Mouse (Mus musculus) heart, postnatal 0 days (tissue): ENCODE measurements around the gene Kcnk4. TPM values are rescaled to one million over a fixed set of nuclear protein-coding genes. Genes with fewer than 3 reads are reported as not detected.

Source experiments
- ATAC-seq: fragments of 200-750 bp; cut with Nextera tagmentation; 2 replicates; pipeline ENCODE4 v1.8.0; 2017; ENCODE audit warnings: low read depth, moderate number of reproducible peaks, moderate library complexity; ENCODE audit not compliant: insufficient read depth
- DNase-seq: peaks from one replicate; pipeline ENCODE4 v3.0.0-alpha.2; 2016; ENCODE audit warnings: low spot score
- H3K27ac ChIP-seq: fragments of 300-500 bp; sonication (generic); 2 replicates; pipeline ENCODE4 v1.5.1; 2014; ENCODE audit warnings: low read depth, mild to moderate bottlenecking
- H3K27me3 ChIP-seq: fragments of 300-500 bp; sonication (generic); 2 replicates; pipeline ENCODE4 v1.6.1; 2014; ENCODE audit warnings: low read length, mixed read lengths; ENCODE audit not compliant: control insufficient read depth, insufficient read depth
- H3K36me3 ChIP-seq: fragments of 300-500 bp; sonication (generic); replicated peaks from 2 replicates; pipeline ENCODE4 v1.6.1; 2014; ENCODE audit warnings: low read length, mixed read lengths; ENCODE audit not compliant: control insufficient read depth, insufficient read depth
- H3K4me1 ChIP-seq: fragments of 300-500 bp; sonication (generic); 2 replicates; pipeline ENCODE4 v1.6.1; 2014; ENCODE audit warnings: antibody characterized with exemption; ENCODE audit not compliant: control insufficient read depth, insufficient read depth
- H3K4me2 ChIP-seq: fragments of 300-500 bp; sonication (generic); 2 replicates; pipeline ENCODE4 v1.6.1; 2014; ENCODE audit warnings: low read depth, mild to moderate bottlenecking, low read length, moderate library complexity
- H3K4me3 ChIP-seq: fragments of 300-500 bp; sonication (generic); 2 replicates; pipeline ENCODE4 v1.5.1; 2014; ENCODE audit warnings: low read depth, low read length
- H3K9ac ChIP-seq: fragments of 300-500 bp; sonication (generic); replicated peaks from 2 replicates; pipeline ENCODE4 v1.6.1; 2014; ENCODE audit warnings: low read depth, low read length, mixed read lengths
- H3K9me3 ChIP-seq: fragments of 300-500 bp; sonication (generic); replicated peaks from 2 replicates; pipeline ENCODE4 v1.6.1; 2016; ENCODE audit warnings: low read length; ENCODE audit not compliant: control insufficient read depth
- CTCF ChIP-seq: IDR thresholded peaks from 2 replicates; pipeline ENCODE4 v1.5.1; 2016; ENCODE audit warnings: antibody characterized with exemption, control low read depth, low read depth
- EP300 ChIP-seq: IDR thresholded peaks from 2 replicates; pipeline ENCODE4 v1.6.1; 2016; ENCODE audit warnings: antibody characterized with exemption, low read depth
- WGBS: fragments of 180-500 bp; shearing (Covaris S2); extraction: QIAGEN DNeasy Blood & Tissue Kit; methylation state at CpG from one replicate; pipeline ENCODE4 v1.1.7; 2014; 5-methylcytosine and 5-hydroxymethylcytosine counted together
- polyA plus RNA-seq: library from polyadenylated mRNA; unstranded; fragments of >200 nt; fragmentation: Nextera tagmentation; extraction: Ambion mirVana; gene quantifications from 2 replicates; pipeline ENCODE4 v1.2.1, GENCODE M21; 2015
- total RNA-seq: library from RNA; depleted of rRNA; stranded (reverse); fragments of >200 nt; gene quantifications from 2 replicates; pipeline ENCODE4 v1.2.3, GENCODE M21; 2014; ENCODE audit warnings: low replicate concordance

Kcnk4 gene
- total and polyA plus RNA-seq, 2 experiments from 2014 or later = 0.30 TPM; not detected in 1

DNA sequence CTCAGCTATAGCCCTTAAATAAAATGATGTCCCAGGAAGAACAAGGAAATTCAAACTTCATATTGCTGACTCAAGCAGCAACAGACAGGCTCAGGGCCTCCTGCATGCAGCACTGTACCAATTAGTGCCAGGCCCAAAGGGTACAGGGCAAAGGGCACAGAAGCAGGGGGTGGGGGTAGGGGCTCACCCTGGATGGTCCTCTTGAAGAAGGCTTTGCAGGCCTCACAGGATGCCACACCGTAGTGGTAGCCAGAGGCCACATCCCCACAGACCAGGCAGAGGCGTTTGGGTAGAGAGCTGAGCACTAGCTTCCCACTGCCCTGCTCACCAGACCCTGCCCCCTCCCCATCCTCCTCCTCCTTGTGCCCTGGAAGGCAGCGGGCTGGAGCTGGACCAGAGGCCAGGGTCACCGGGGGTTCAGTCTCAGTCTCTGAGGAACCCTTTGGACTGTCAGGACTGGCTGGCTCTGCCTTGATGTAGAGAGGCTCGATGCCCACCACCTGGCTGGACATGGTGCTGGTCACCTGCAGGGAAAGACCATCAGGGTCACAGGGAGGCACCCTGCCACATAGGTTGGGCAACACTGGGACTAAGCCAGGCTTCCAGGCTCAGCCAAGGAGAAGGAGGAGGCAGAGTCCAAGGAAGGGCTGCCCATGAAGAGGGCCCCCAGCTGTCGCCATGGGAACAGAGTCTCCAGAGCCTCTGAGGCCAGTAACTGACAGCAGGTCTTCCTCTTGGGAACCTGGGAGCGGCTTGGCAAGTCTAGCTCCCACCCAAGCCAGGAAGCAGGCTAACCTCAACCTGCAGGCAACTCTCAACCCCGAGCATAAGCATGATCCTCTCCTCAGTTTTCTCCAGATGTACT, 14.2 kb downstream of the Kcnk4 start:
- H3K4me2 ChIP-seq = peak overlapping the region; percentile 90
- peak overlapping the region; percentile 96 for H3K27ac ChIP-seq
- 0 out of 2 replicates have a peak, but pooled peaks cover 8% of the 10 kb centered on the region for H3K36me3 ChIP-seq
- no peaks in the 10 kb centered on the region for H3K9me3 ChIP-seq
- WGBS = 29% methylated on average over 8 of the region's 8 CpGs
- peaks cover 6% of the 10 kb centered on the region for H3K27me3 ChIP-seq
- H3K9ac ChIP-seq = peak overlapping the region; percentile 94
- DNase-seq (no peak), ATAC-seq (no peak)
- H3K4me3 ChIP-seq = peak overlapping the region; percentile 86
- TF ChIP-seq EP300 = no peak
- TF ChIP-seq CTCF = no peak
- H3K4me1 ChIP-seq = peaks cover 17% of the 10 kb centered on the region

DNA sequence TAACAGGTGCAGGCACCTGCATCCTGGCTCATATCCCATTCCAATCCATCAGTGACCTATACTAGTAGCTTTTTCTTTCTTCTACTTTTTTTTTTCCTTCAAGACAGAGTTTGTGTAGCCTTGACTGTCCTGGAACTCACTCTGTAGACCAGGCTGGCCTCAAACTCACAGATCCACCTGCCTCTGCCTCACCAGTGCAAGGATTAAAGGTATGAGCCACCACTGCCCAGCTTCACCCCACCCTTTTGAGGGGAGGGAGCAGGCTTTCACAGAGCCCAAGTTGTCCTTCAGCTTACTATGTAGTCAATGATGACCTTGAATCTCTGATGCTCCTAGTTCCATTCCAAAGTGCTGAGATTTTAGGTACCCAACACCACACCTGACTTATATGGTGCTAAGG, 14.9 kb downstream of the Kcnk4 start:
- H3K27me3 ChIP-seq = no peaks in the 10 kb centered on the region
- peaks cover 14% of the 10 kb centered on the region for H3K4me1 ChIP-seq
- peak overlapping the region; percentile 96 for H3K27ac ChIP-seq
- peak overlapping the region; percentile 90; the same call in 1 of the 2 replicates for H3K4me2 ChIP-seq
- ATAC-seq (no peak), DNase-seq (no peak)
- H3K4me3 ChIP-seq = no peak overlapping the region
- H3K9me3 ChIP-seq = no peaks in the 10 kb centered on the region
- 0 out of 2 replicates have a peak, but pooled peaks cover 8% of the 10 kb centered on the region for H3K36me3 ChIP-seq
- TF ChIP-seq CTCF = no peak
- no peak for TF ChIP-seq EP300
- no peak overlapping the region for H3K9ac ChIP-seq

DNA sequence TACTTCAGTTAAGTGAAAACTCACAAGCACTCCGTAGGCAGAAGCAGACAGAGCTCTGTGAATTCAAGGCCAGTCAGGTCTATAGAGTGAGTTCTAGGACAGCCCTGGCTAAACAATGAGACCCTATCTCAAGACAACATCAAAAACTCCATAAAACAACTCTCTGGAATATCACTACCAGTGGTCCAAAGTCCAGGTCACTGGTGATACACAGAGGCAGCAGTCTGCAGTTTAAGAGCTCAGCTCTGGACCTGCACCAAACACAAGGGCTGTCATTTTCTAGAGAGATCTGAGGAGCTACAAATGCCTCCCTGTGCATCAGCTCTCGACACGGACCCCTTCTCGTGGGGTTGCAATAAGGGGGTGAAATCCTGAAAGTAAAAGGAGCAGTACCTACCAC, 16.0 kb downstream of the Kcnk4 start:
- Histone ChIP-seq H3K36me3 (peaks cover 14% of the 10 kb centered on the region), H3K9me3 (no peaks in the 10 kb centered on the region), H3K9ac (no peak overlapping the region), H3K4me1 (peaks cover 14% of the 10 kb centered on the region), H3K27me3 (no peaks in the 10 kb centered on the region), H3K4me2 (no peak overlapping the region), H3K27ac (no peak overlapping the region), H3K4me3 (no peak overlapping the region)
- WGBS = 95% methylated on average over 4 of the region's 4 CpGs
- ATAC-seq = no peak
- DNase-seq = no peak
- TF ChIP-seq EP300 (no peak), CTCF (no peak)

DNA sequence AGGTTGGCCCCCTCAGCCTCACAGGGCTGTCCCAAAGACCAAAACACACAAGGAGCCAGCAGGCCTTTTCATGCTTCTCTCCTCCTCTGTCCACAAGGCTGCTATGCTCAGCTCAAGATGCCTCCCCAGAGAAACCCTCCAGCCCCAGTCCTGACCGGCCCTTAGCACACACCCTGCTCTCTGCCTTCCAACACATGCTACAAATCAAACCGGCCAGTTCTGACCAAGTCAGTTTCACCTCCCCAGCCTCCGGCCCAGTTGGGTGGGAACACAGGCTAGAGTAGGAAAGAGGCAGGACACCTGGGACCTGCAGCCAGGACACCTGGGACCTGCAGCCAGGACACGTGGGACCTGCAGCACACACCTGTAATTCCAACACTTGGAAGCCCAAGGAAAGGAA, 17.8 kb downstream of the Kcnk4 start:
- ATAC-seq = no peak

DNA sequence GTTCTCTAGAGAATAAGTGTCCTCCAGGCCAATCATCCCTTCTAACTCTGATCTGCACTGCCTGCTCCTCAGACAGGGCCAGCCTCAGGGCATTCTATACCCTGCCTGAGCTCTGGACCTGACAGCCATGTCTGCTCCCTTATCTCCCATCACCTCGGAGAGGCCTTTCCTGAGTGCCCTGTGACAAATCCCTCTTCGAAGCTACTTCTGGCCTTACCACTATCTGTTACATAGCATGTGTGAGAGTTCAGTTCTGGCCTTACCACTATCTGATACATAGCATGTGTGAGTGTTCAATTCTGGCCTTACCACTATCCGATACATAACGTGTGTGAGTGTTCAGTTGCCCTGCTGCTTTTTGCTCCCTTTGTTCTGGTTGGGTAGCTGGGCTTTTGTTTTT, 19.0 kb downstream of the Kcnk4 start:
- no peaks in the 10 kb centered on the region for H3K27me3 ChIP-seq
- H3K9me3 ChIP-seq = no peaks in the 10 kb centered on the region
- peaks cover 38% of the 10 kb centered on the region for H3K36me3 ChIP-seq
- ATAC-seq (no peak), DNase-seq (no peak)
- WGBS = 41% methylated on average over 4 of the region's 4 CpGs
- H3K4me3 ChIP-seq = no peak overlapping the region
- H3K4me2 ChIP-seq = no peak overlapping the region
- TF ChIP-seq CTCF (no peak), EP300 (no peak)
- no peak overlapping the region for H3K27ac ChIP-seq
- no peak overlapping the region for H3K9ac ChIP-seq
- peaks cover 6% of the 10 kb centered on the region for H3K4me1 ChIP-seq

More for the DNA sequence above, 17.8 kb downstream of the Kcnk4 start:
- Histone ChIP-seq H3K9me3 (no peaks in the 10 kb centered on the region), H3K4me2 (no peak overlapping the region), H3K9ac (no peak overlapping the region), H3K27ac (no peak overlapping the region), H3K4me1 (peaks cover 9% of the 10 kb centered on the region), H3K36me3 (peaks cover 32% of the 10 kb centered on the region), H3K27me3 (no peaks in the 10 kb centered on the region), H3K4me3 (no peak overlapping the region)
- 73% methylated on average over 4 of the region's 4 CpGs for WGBS
- TF ChIP-seq EP300 (no peak), CTCF (no peak)
- DNase-seq = no peak
